Mouse (Mus musculus): ENCODE results near the gene Slbp.

The Slbp gene

GRCm38 (mm10) chr5:33630615-33631014 lies 21.8 kb downstream of the Slbp start:
- no peak for DNase-seq (ENCODE audit: low spot score in 2 of 2)

- no peak for DNase-seq (ENCODE audit: low spot score in 2 of 2)
These were observed 22.3 kb downstream of the Slbp start for GRCm38 (mm10) chr5:33630061-33630460.

- DNase-seq (ENCODE audit: low spot score in 2 of 2) = peak; percentile 99 to 100
These were observed 22.9 kb downstream of the Slbp start, which contains the start of the genes Fam53a and Gm9903 for GRCm38 (mm10) chr5:33629301-33629987. Gene Fam53a (minus strand): TSS chr5:33629635. Gene Gm9903 (plus strand): TSS chr5:33629925.

- DNase-seq (ENCODE audit: low spot score in 2 of 2) = peak; percentile 45 to 59
These were observed 23.5 kb downstream of the Slbp start for GRCm38 (mm10) chr5:33628820-33629300.

GRCm38 (mm10) chr5:33627968-33628367 lies 24.4 kb downstream of the Slbp start:
- DNase-seq (ENCODE audit: low spot score in 2 of 2) = no peak

GRCm38 (mm10) chr5:33623766-33624165 lies 28.6 kb downstream of the Slbp start:
- DNase-seq (ENCODE audit: low spot score in 2 of 2) = no peak

- DNase-seq (ENCODE audit: low spot score in 2 of 2) = no peak
These were observed 29.7 kb downstream of the Slbp start for GRCm38 (mm10) chr5:33622671-33623070.

- no peak for DNase-seq (ENCODE audit: low spot score in 2 of 2)
These were observed 38.0 kb downstream of the Slbp start for GRCm38 (mm10) chr5:33614391-33614790.

GRCm38 (mm10) chr5:33611795-33612194 lies 40.6 kb downstream of the Slbp start:
- no peak for DNase-seq (ENCODE audit: low spot score in 2 of 2)

- no peak for DNase-seq (ENCODE audit: low spot score in 2 of 2)
These were observed 43.1 kb downstream of the Slbp start for GRCm38 (mm10) chr5:33609226-33609625.

- no peak for DNase-seq (ENCODE audit: low spot score in 2 of 2)
These were observed 44.9 kb downstream of the Slbp start for GRCm38 (mm10) chr5:33607434-33607833.

- no peak for DNase-seq (ENCODE audit: low spot score in 2 of 2)
These were observed 45.7 kb downstream of the Slbp start for GRCm38 (mm10) chr5:33606631-33607030.

GRCm38 (mm10) chr5:33605314-33605713 lies 47.1 kb downstream of the Slbp start:
- no peak for DNase-seq (ENCODE audit: low spot score in 2 of 2)

- DNase-seq (ENCODE audit: low spot score in 2 of 2) = no peak
These were observed 58.8 kb downstream of the Slbp start for GRCm38 (mm10) chr5:33593620-33594019.

GRCm38 (mm10) chr5:33589221-33589888 lies 63.0 kb downstream of the Slbp start:
- DNase-seq (ENCODE audit: low spot score in 2 of 2) = peak; percentile 69 to 71

- DNase-seq (ENCODE audit: low spot score in 2 of 2) = no peak
These were observed 64.3 kb downstream of the Slbp start for GRCm38 (mm10) chr5:33588066-33588465.

- no peak for DNase-seq (ENCODE audit: low spot score in 2 of 2)
These were observed 64.8 kb downstream of the Slbp start for GRCm38 (mm10) chr5:33587498-33588058.

Measured in right cerebral cortex, adult 2 months (tissue).